Mouse (Mus musculus) neural tube, embryonic 14.5 days (tissue): ENCODE measurements at regions not wholly inside any gene's neighbourhood (a gene's known extent, or its start where the extent isn't known, plus 50 kb on each side); places are given as distances from the start of the nearest gene placed in this dataset. TPM values are rescaled to one million over a fixed set of nuclear protein-coding genes. Genes with fewer than 3 reads are reported as not detected.

Experiments used
- microRNA-seq: library from miRNA; unstranded; fragments of <30 nt; microRNA quantifications from one replicate; pipeline ENCODE4, GENCODE M21; 2016

Small RNA genes in the stretch of these regions (microRNA-seq; reads per million reads assigned to microRNA genes)
- gene Gm25708: not detected
